10 mouse cellular contexts compared by ENCODE assay signal in the genomic region with DNA sequence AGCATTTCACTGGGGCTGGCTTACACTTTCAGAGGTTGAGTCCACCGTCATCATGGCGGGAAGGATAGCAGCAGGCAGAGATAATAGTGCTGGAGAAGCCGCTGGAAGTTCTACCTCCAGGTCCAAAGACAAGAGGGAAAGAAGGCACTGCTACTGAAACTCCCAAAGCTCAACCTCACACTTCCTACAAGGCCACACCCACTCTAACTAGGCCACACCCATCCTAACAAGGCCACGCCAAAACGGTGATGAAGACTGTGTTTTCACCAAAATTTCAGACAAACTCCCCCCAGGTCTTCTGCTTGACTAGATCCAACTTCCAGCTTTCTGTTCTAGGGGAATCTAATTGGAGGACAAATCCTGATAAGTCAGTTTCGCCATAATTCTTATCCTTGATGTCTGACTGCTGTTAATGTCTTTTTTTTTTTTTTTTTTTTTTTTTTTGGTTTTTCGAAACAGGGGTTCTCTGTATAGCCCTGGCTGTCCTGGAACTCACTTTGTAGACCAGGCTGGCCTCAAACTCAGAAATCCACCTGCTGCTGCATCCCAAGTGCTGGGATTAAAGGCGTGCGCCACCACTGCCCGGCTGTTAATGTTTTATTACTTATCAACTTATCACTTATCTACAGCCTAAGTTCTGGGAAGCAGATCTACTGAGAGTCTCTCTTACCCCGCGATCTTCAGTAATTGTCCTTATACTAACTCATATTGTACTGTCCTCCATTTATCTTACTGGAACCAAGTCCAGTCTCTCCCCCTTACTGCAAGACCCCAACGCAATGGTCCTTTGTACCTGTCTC. TPM values are rescaled to one million over a fixed set of nuclear protein-coding genes. Genes with fewer than 3 reads are reported as not detected.
DNase-seq lines count a peak whose midpoint lies in the region; ATAC-seq and TF ChIP-seq lines count a peak whose summit lies in the region.
"Had no signal": no experiment of that assay in that cellular context is flagged by ENCODE, and none has a peak within 500 bp of the region (broad histone marks: within the 10 kb centered on the region; RNA-seq: fewer than 3 reads in every experiment).

No protein-coding gene starts in this region.

- peaks cover 5% of the 10 kb centered on the region for H3K36me3 ChIP-seq in hindbrain, embryonic 16.5 days (ENCODE audit: control insufficient read depth, insufficient read depth, low read length)
- peaks cover 23% of the 10 kb centered on the region for H3K36me3 ChIP-seq in hindbrain, embryonic 14.5 days (replicated peaks; ENCODE audit: control insufficient read depth, insufficient read depth)
- peaks cover 17% of the 10 kb centered on the region for H3K36me3 ChIP-seq in C2C12 (ENCODE audit: control insufficient read depth, insufficient read depth)
- peaks cover 21% of the 10 kb centered on the region for H3K36me3 ChIP-seq in midbrain, embryonic 14.5 days (ENCODE audit: control insufficient read depth, insufficient read depth, low read length)

- no peak overlapping the region for H3K4me2 ChIP-seq in hindbrain, embryonic 16.5 days (ENCODE audit: low read length)
- no peak overlapping the region for H3K4me2 ChIP-seq in hindbrain, embryonic 14.5 days (replicated peaks)
- no peak overlapping the region for H3K4me2 ChIP-seq in midbrain, embryonic 14.5 days (ENCODE audit: low read length)

- WGBS in hindbrain, embryonic 16.5 days: 76% methylated on average over 12 of the region's 13 CpGs
- WGBS in hindbrain, embryonic 14.5 days: 77% methylated on average over 13 of the region's 13 CpGs
- 74% methylated on average over 12 of the region's 13 CpGs for WGBS in midbrain, embryonic 14.5 days

- peaks cover 10% of the 10 kb centered on the region for H3K79me3 ChIP-seq in C2C12 (ENCODE audit: low read depth)

- TF ChIP-seq CTCF in C2C12 (IDR thresholded peaks at IDR 0.05; ENCODE audit: control insufficient read depth, insufficient read depth, insufficient read length): no peak

- no peak overlapping the region for H3K9ac ChIP-seq in hindbrain, embryonic 16.5 days (ENCODE audit: low read depth, low read length)
- no peak overlapping the region for H3K9ac ChIP-seq in hindbrain, embryonic 14.5 days
- H3K9ac ChIP-seq in midbrain, embryonic 14.5 days (replicated peaks; ENCODE audit: low read length): no peak overlapping the region

- ATAC-seq in hindbrain, embryonic 16.5 days: 0 out of 2 replicates have a peak, but pooled peaks have one; percentile 7
- ATAC-seq in hindbrain, embryonic 14.5 days (ENCODE audit: low FRiP score): no peak
- peak; percentile 3; the same call in 1 of the 2 replicates for ATAC-seq in midbrain, embryonic 14.5 days (ENCODE audit: low FRiP score, low TSS enrichment)
- no peak for ATAC-seq in inflammation-experienced regulatory T-cells, adult 6 months

- H3K27ac ChIP-seq in hindbrain, embryonic 16.5 days (ENCODE audit: low read depth, low read length): no peak overlapping the region
- no peak overlapping the region for H3K27ac ChIP-seq in hindbrain, embryonic 14.5 days
- no peak overlapping the region for H3K27ac ChIP-seq in midbrain, embryonic 14.5 days (replicated peaks; ENCODE audit: low read depth, low read length)

- H3K4me3 ChIP-seq in hindbrain, embryonic 16.5 days (ENCODE audit: low read length): no peak overlapping the region
- no peak overlapping the region for H3K4me3 ChIP-seq in hindbrain, embryonic 14.5 days (replicated peaks; ENCODE audit: low read length)
- H3K4me3 ChIP-seq in C2C12 (ENCODE audit: insufficient read depth, poor library complexity, severe bottlenecking): peak overlapping the region; percentile 83
- no peak overlapping the region for H3K4me3 ChIP-seq in midbrain, embryonic 14.5 days (replicated peaks; ENCODE audit: low read depth, low read length)

- H3ac ChIP-seq in C2C12 (ENCODE audit: control insufficient read depth, insufficient read length, low read depth): no peak overlapping the region

- no peak for DNase-seq in hindbrain, embryonic 14.5 days (ENCODE audit: low spot score)
- peak; percentile 24 for DNase-seq in ZHBTc4 (ENCODE audit: low read depth, low spot score)
- DNase-seq in midbrain, embryonic 14.5 days: no peak
- no peak for DNase-seq in cerebellum, postnatal 36 days

- H3K79me2 ChIP-seq in C2C12 (ENCODE audit: control insufficient read depth, insufficient read depth): peaks cover 23% of the 10 kb centered on the region

- H3K4me1 ChIP-seq in hindbrain, embryonic 16.5 days (ENCODE audit: control insufficient read depth, insufficient read depth, low read depth, low read length): peaks cover 6% of the 10 kb centered on the region
- H3K4me1 ChIP-seq in hindbrain, embryonic 14.5 days (replicated peaks; ENCODE audit: control insufficient read depth, insufficient read depth, low read length): peaks cover 10% of the 10 kb centered on the region
- H3K4me1 ChIP-seq in midbrain, embryonic 14.5 days (ENCODE audit: control insufficient read depth, insufficient read depth, low read length): peaks cover 8% of the 10 kb centered on the region

- H3K9me3 ChIP-seq in hindbrain, embryonic 16.5 days (ENCODE audit: control insufficient read depth, low read length): no peaks in the 10 kb centered on the region
- H3K9me3 ChIP-seq in hindbrain, embryonic 14.5 days (ENCODE audit: control insufficient read depth, low read length): no peaks in the 10 kb centered on the region
- no peaks in the 10 kb centered on the region for H3K9me3 ChIP-seq in midbrain, embryonic 14.5 days (ENCODE audit: control insufficient read depth, low read length)
- H3K9me3 ChIP-seq: heart, embryonic 13.5 days; midbrain, embryonic 12.5 days had no signal

- no peaks in the 10 kb centered on the region for H3K27me3 ChIP-seq in hindbrain, embryonic 16.5 days (replicated peaks; ENCODE audit: control insufficient read depth, insufficient read depth, low read length)
- no peaks in the 10 kb centered on the region for H3K27me3 ChIP-seq in hindbrain, embryonic 14.5 days (ENCODE audit: control insufficient read depth, insufficient read depth, low read length)
- H3K27me3 ChIP-seq in C2C12 (ENCODE audit: control insufficient read depth, insufficient read depth, insufficient read length): no peaks in the 10 kb centered on the region
- H3K27me3 ChIP-seq in midbrain, embryonic 14.5 days (ENCODE audit: control insufficient read depth, insufficient read depth, low read length): no peaks in the 10 kb centered on the region
- H3K27me3 ChIP-seq: heart, embryonic 13.5 days; midbrain, embryonic 12.5 days had no signal

TF ChIP-seq in C2C12, 6 proteins besides CTCF, POLR2A, EP300 and RAD21:
- TF ChIP-seq MYOG (IDR thresholded peaks at IDR 0.05; ENCODE audit: control insufficient read depth, extremely low read depth, insufficient read length) (no peak), FOSL1 (IDR thresholded peaks at IDR 0.05; ENCODE audit: insufficient read depth, low read length, poor library complexity, severe bottlenecking) (no peak), MYOD1 (IDR thresholded peaks at IDR 0.05; ENCODE audit: control insufficient read depth, insufficient read length, low read depth) (no peak), CEBPB (IDR thresholded peaks at IDR 0.05; ENCODE audit: low read depth) (no peak), USF1 (IDR thresholded peaks at IDR 0.05; ENCODE audit: low read depth) (no peak), MAX (IDR thresholded peaks at IDR 0.05) (no peak)
TF ChIP-seq in C2C12: peak in this region for 0.

RNA-seq across cellular contexts. Expression of a gene that starts 0.7 kb away (rescaled TPM):
- polyA plus RNA-seq in hindbrain, embryonic 16.5 days (2015; fragmentation: Nextera tagmentation; extraction: Ambion mirVana): 12.0 and 16.2 TPM in 2 replicates
- 15.9 and 17.1 TPM in 2 replicates for polyA plus RNA-seq in hindbrain, embryonic 14.5 days (2014; fragmentation: Nextera tagmentation; extraction: Ambion mirVana)
- polyA plus RNA-seq in C2C12 (2012; fragmentation: generic; extraction: Trizol): 24.1 TPM
- polyA plus RNA-seq in midbrain, embryonic 14.5 days (2014; fragmentation: Nextera tagmentation; extraction: Ambion mirVana): 17.4 and 19.5 TPM in 2 replicates
- 10 to 100 TPM in 2 of 3 experiments, 1 to 10 TPM in 1; 5.3 to 16.1 (median 15.3) TPM for polyA plus RNA-seq in inflammation-experienced regulatory T-cells, adult 6 months (2017; shearing (Covaris generic))

RNA-seq across cellular contexts. Expression of a gene that starts 8.8 kb away (rescaled TPM):
- polyA plus RNA-seq in hindbrain, embryonic 16.5 days (2015; fragmentation: Nextera tagmentation; extraction: Ambion mirVana): not detected in 2 replicates
- polyA plus RNA-seq in hindbrain, embryonic 14.5 days (2014; fragmentation: Nextera tagmentation; extraction: Ambion mirVana): 0.64 TPM in 1 of 2 replicates, not detected in the other
- not detected for polyA plus RNA-seq in C2C12 (2012; fragmentation: generic; extraction: Trizol)
- polyA plus RNA-seq in midbrain, embryonic 14.5 days (2014; fragmentation: Nextera tagmentation; extraction: Ambion mirVana): not detected in 2 replicates
- not detected for polyA plus RNA-seq in inflammation-experienced regulatory T-cells, adult 6 months (2017; shearing (Covaris generic))
- polyA plus RNA-seq: liver, adult 2 months; midbrain, embryonic 12.5 days had no signal

RNA-seq across cellular contexts. Expression of a gene that starts 30.5 kb away (rescaled TPM):
- polyA plus RNA-seq in hindbrain, embryonic 16.5 days (2015; fragmentation: Nextera tagmentation; extraction: Ambion mirVana): 1.2 TPM in 2 replicates
- polyA plus RNA-seq in hindbrain, embryonic 14.5 days (2014; fragmentation: Nextera tagmentation; extraction: Ambion mirVana): 1.4 and 1.7 TPM in 2 replicates
- not detected for polyA plus RNA-seq in C2C12 (2012; fragmentation: generic; extraction: Trizol)
- 0.36 and 0.63 TPM in 2 replicates for polyA plus RNA-seq in midbrain, embryonic 14.5 days (2014; fragmentation: Nextera tagmentation; extraction: Ambion mirVana)
- polyA plus RNA-seq in inflammation-experienced regulatory T-cells, adult 6 months (2017; shearing (Covaris generic)): 10 to 100 TPM in 2 of 3 experiments, 1 to 10 TPM in 1; 3.0 to 13.9 (median 10.6) TPM
- polyA plus RNA-seq: liver, adult 2 months had no signal

RNA-seq across cellular contexts. Expression of a gene that starts 37.2 kb away (rescaled TPM):
- 22.8 and 27.5 TPM in 2 replicates for polyA plus RNA-seq in hindbrain, embryonic 16.5 days (2015; fragmentation: Nextera tagmentation; extraction: Ambion mirVana)
- 29.6 and 31.2 TPM in 2 replicates for polyA plus RNA-seq in hindbrain, embryonic 14.5 days (2014; fragmentation: Nextera tagmentation; extraction: Ambion mirVana)
- 3.0 TPM for polyA plus RNA-seq in C2C12 (2012; fragmentation: generic; extraction: Trizol)
- 22.1 and 22.6 TPM in 2 replicates for polyA plus RNA-seq in midbrain, embryonic 14.5 days (2014; fragmentation: Nextera tagmentation; extraction: Ambion mirVana)
- polyA plus RNA-seq in inflammation-experienced regulatory T-cells, adult 6 months (2017; shearing (Covaris generic)): under 1 TPM in 1 of 3 experiments, not detected in 2; 0.09 TPM

Comparison
In these comparisons a context has a peak if more than half of its experiments do, and no peak if none do; other contexts are left out.
1. ATAC-seq: peak in hindbrain, embryonic 16.5 days (single experiment) and midbrain, embryonic 14.5 days (single experiment); none in hindbrain, embryonic 14.5 days (single experiment) and inflammation-experienced regulatory T-cells, adult 6 months (single experiment).